Mouse (Mus musculus): ENCODE results near the gene Rapgef2.

- TF ChIP-seq CTCF (IDR thresholded peaks at IDR 0.05; ENCODE audit: control insufficient read depth, insufficient read depth, low read length): no peak
- no peak for TF ChIP-seq POLR2A (IDR thresholded peaks at IDR 0.05; ENCODE audit: borderline replicate concordance, control insufficient read depth, low read depth, low read length)
Measured at GRCm38 (mm10) chr3:79017440-79017839, 268.9 kb downstream of the Rapgef2 start.
